Mouse (Mus musculus) CH12.LX (cell line): ENCODE data around the gene Atp1a4. TPM values are rescaled to one million over a fixed set of nuclear protein-coding genes. Genes with fewer than 3 reads are reported as not detected.
A peak's percentile ranks its signal among the peaks of the same experiment; 100 is the strongest.
"Not testable (repeated sequence)": the region's sequence is repeated elsewhere in the genome, so short reads cannot be mapped to it uniquely, and the experiment has no call there.

Experiments
- DNase-seq: peaks from one replicate; pipeline ENCODE4 v3.0.0-alpha.2; 2013; ENCODE audit errors: extremely low read depth
- H3K27ac ChIP-seq: 2 replicates; pipeline ENCODE4 v1.5.1; 2012; ENCODE audit warnings: low read depth, mild to moderate bottlenecking, control low read depth, moderate library complexity; ENCODE audit not compliant: insufficient read depth
- H3K27me3 ChIP-seq: replicated peaks from 2 replicates; pipeline ENCODE3; 2012; ENCODE audit warnings: inconsistent platforms
- H3K36me3 ChIP-seq, 2 experiments: replicated peaks in 1 of 2; 2 replicates each; pipeline versions ENCODE3 to v1.6.1; 2012; ENCODE audit warnings: inconsistent platforms in 1 of 2, low read length in 1 of 2, mild to moderate bottlenecking in 1 of 2, mixed read lengths in 1 of 2, moderate library complexity in 1 of 2; ENCODE audit not compliant: control insufficient read depth in 1 of 2, insufficient read depth in 1 of 2
- H3K4me1 ChIP-seq, 2 experiments: 2 replicates each; pipeline ENCODE4 v1.6.1; 2012; ENCODE audit warnings: inconsistent platforms in 1 of 2, moderate library complexity in 1 of 2; ENCODE audit not compliant: insufficient read depth in 2 of 2, control insufficient read depth in 1 of 2
- H3K4me2 ChIP-seq: 2 replicates; pipeline ENCODE4 v1.6.1; 2012; ENCODE audit warnings: low read depth, mild to moderate bottlenecking, control low read depth; ENCODE audit not compliant: poor library complexity, insufficient read depth, severe bottlenecking
- H3K4me3 ChIP-seq, 3 experiments: fragments of 150-350 bp in 1 of 3; sonication (generic) in 1 of 3; replicated peaks in 1 of 3; 2 replicates each; pipeline versions ENCODE3 to v1.5.1; 2011 to 2012; ENCODE audit warnings: low read depth in 2 of 3, low read length in 2 of 3, mild to moderate bottlenecking in 2 of 3, moderate library complexity in 2 of 3, control low read depth in 1 of 3, improper control_type of control experiment in 1 of 3, inconsistent platforms in 1 of 3, mixed read lengths in 1 of 3; ENCODE audit not compliant: poor library complexity in 1 of 3
- H3K79me2 ChIP-seq: replicated peaks from 2 replicates; pipeline ENCODE4 v1.6.1; 2012; ENCODE audit warnings: mild to moderate bottlenecking, moderate library complexity; ENCODE audit not compliant: control insufficient read depth, poor library complexity, insufficient read depth, severe bottlenecking; ENCODE audit errors: extremely low read depth
- H3K9ac ChIP-seq: 2 replicates; pipeline ENCODE4 v1.6.1; 2012; ENCODE audit warnings: low read depth, mild to moderate bottlenecking, control low read depth, moderate library complexity; ENCODE audit not compliant: insufficient read depth
- H3K9me3 ChIP-seq: replicated peaks from 2 replicates; pipeline ENCODE3; 2012; ENCODE audit warnings: low read length, inconsistent platforms, mixed read lengths
- BHLHE40 ChIP-seq: IDR thresholded peaks from 2 replicates; pipeline ENCODE4 v1.6.1; 2011; ENCODE audit warnings: mild to moderate bottlenecking, low read depth, low read length, improper control_type of control experiment
- CHD1 ChIP-seq: IDR thresholded peaks from 2 replicates; pipeline ENCODE4 v1.6.1; 2012; ENCODE audit warnings: low read depth, low read length, improper control_type of control experiment, inconsistent platforms
- CHD2 ChIP-seq: IDR thresholded peaks from 2 replicates; pipeline ENCODE4 v1.6.1; 2011; ENCODE audit warnings: low read length, improper control_type of control experiment
- CTCF ChIP-seq, 2 experiments: IDR thresholded peaks in 1 of 2; conservative IDR thresholded peaks in 1 of 2; 2 replicates each; pipeline ENCODE4 v1.5.1; 2011 to 2012; ENCODE audit warnings: low read depth in 2 of 2, low read length in 2 of 2, improper control_type of control experiment in 1 of 2, inconsistent platforms in 1 of 2, mild to moderate bottlenecking in 1 of 2, moderate library complexity in 1 of 2
- GABPA ChIP-seq: IDR thresholded peaks from 2 replicates; pipeline ENCODE4 v1.6.1; 2012; ENCODE audit warnings: low read depth, low read length, improper control_type of control experiment, inconsistent platforms; ENCODE audit not compliant: insufficient replicate concordance
- JUND ChIP-seq: conservative IDR thresholded peaks from 2 replicates; pipeline ENCODE4 v1.6.1; 2011; ENCODE audit warnings: low read depth, low read length, improper control_type of control experiment
- MAZ ChIP-seq: IDR thresholded peaks from 2 replicates; pipeline ENCODE4 v1.6.1; 2012; ENCODE audit warnings: low read depth, mild to moderate bottlenecking, inconsistent platforms, low read length, improper control_type of control experiment, moderate library complexity
- MYC ChIP-seq: IDR thresholded peaks from 2 replicates; pipeline ENCODE4 v1.6.1; 2011; ENCODE audit warnings: low read depth, mild to moderate bottlenecking, improper control_type of control experiment, low read length
- PAX5 ChIP-seq: IDR thresholded peaks from 2 replicates; pipeline ENCODE4 v1.6.1; 2012; ENCODE audit warnings: low read length, inconsistent platforms, mixed read lengths
- POLR2A ChIP-seq: IDR thresholded peaks from 2 replicates; pipeline ENCODE4 v1.6.1; 2011; ENCODE audit warnings: low read depth, mild to moderate bottlenecking, improper control_type of control experiment, low read length
- RAD21 ChIP-seq: IDR thresholded peaks from 2 replicates; pipeline ENCODE4 v1.6.1; 2011; ENCODE audit warnings: low read depth, mild to moderate bottlenecking, low read length, improper control_type of control experiment, moderate library complexity
- RCOR1 ChIP-seq: conservative IDR thresholded peaks from 2 replicates; pipeline ENCODE4 v1.6.1; 2012; ENCODE audit warnings: low read depth, mild to moderate bottlenecking, inconsistent platforms, low read length, improper control_type of control experiment
- SIN3A ChIP-seq: IDR thresholded peaks from 2 replicates; pipeline ENCODE4 v1.6.1; 2012; ENCODE audit warnings: low read length, improper control_type of control experiment, inconsistent platforms
- SMC3 ChIP-seq: IDR thresholded peaks from 2 replicates; pipeline ENCODE4 v1.6.1; 2011; ENCODE audit warnings: low read depth, low read length, improper control_type of control experiment
- TBP ChIP-seq: conservative IDR thresholded peaks from 2 replicates; pipeline ENCODE4 v1.6.1; 2011; ENCODE audit warnings: low read depth, low read length, improper control_type of control experiment
- dilution Hi-C: fragments of 300-500 bp; cut with MboI; formaldehyde crosslinking; loops from 2 replicates; pipeline ENCODE4 v1.14.3; 2020; ENCODE audit warnings: low sequenced_read_pairs; ENCODE audit not compliant: extremely low pct_unique_long_range_greater_than_20kb, extremely low pct_ligation_motif_present
- in situ Hi-C: fragments of 300-500 bp; cut with MboI; formaldehyde crosslinking; loops from 3 replicates; pipeline ENCODE4 v1.14.3; 2019; ENCODE audit warnings: low sequenced_read_pairs, low pct_ligation_motif_present, low pct_unique_long_range_greater_than_20kb, mixed read lengths
- polyA plus RNA-seq: library from polyadenylated mRNA; unstranded; fragments of >175 nt; gene quantifications from 2 replicates; pipeline ENCODE4 v1.2.1, GENCODE M21; 2012; ENCODE audit warnings: low read depth; ENCODE audit not compliant: insufficient read length
- total RNA-seq, 2 experiments: library from RNA; depleted of rRNA; stranded (reverse); fragments of 300-350 nt in 1 of 2; fragments of >200 nt in 1 of 2; gene quantifications; 2 replicates each; pipeline ENCODE4 v1.2.3; 2012 to 2014

Gene Atp1a4
- total and polyA plus RNA-seq, 3 experiments: not detected

- no peak for TF ChIP-seq POLR2A
- TF ChIP-seq TBP: no peak
- TF ChIP-seq SIN3A: no peak
- peak; percentile 81 for TF ChIP-seq SMC3
- TF ChIP-seq MYC: no peak
- TF ChIP-seq JUND: no peak
- TF ChIP-seq GABPA: no peak
- TF ChIP-seq RAD21: peak; percentile 73
- peak; percentile 85 for TF ChIP-seq MAZ
- no peak for TF ChIP-seq RCOR1
- no peak for TF ChIP-seq BHLHE40
- no peak for TF ChIP-seq CHD1
- peak; percentile 37 to 82; a peak in 3 of 4 replicates for TF ChIP-seq CTCF (conservative IDR thresholded peaks at IDR 0.05 in 1 of 2, IDR thresholded peaks at IDR 0.05 in 1 of 2; ENCODE audit: low read depth in 2 of 2, low read length in 2 of 2)
- no peak for TF ChIP-seq PAX5
- TF ChIP-seq CHD2: no peak
- Histone ChIP-seq H3K27me3 (no peaks in the 10 kb centered on the region), H3K9ac (no peak overlapping the region), H3K36me3 (no peaks in the 10 kb centered on the region), H3K79me2 (no peaks in the 10 kb centered on the region), H3K27ac (no peak overlapping the region), H3K4me3 (no peak overlapping the region), H3K4me1 (peaks cover 0 to 15% of the 10 kb centered on the region in 2 experiments; a peak in 2 of 4 replicates), H3K4me2 (no peak overlapping the region), H3K9me3 (no peaks in the 10 kb centered on the region)
- in situ Hi-C loops: no loop called here
- DNase-seq: peak; percentile 54
- dilution Hi-C loops: no loop called here
Measured at GRCm38 (mm10) chr1:172247679-172248078, 10.5 kb downstream of the Atp1a4 start.

GRCm38 (mm10) chr1:172247216-172247615, 11.0 kb downstream of the Atp1a4 start:
- Histone ChIP-seq H3K27ac (no peak overlapping the region), H3K27me3 (no peaks in the 10 kb centered on the region), H3K9me3 (no peaks in the 10 kb centered on the region), H3K36me3 (no peaks in the 10 kb centered on the region), H3K9ac (no peak overlapping the region), H3K79me2 (no peaks in the 10 kb centered on the region), H3K4me3 (no peak overlapping the region), H3K4me2 (no peak overlapping the region), H3K4me1 (peaks cover 0 to 19% of the 10 kb centered on the region in 2 experiments; a peak in 2 of 4 replicates)
- dilution Hi-C loops: no loop called here
- no peak for DNase-seq
- in situ Hi-C loops: no loop called here
- TF ChIP-seq MAZ: no peak

GRCm38 (mm10) chr1:172244645-172245044, 13.6 kb downstream of the Atp1a4 start:
- H3K4me3 ChIP-seq, H3K4me2 ChIP-seq, H3K9me3 ChIP-seq, H3K27ac ChIP-seq, H3K27me3 ChIP-seq, DNase-seq, H3K79me2 ChIP-seq, H3K36me3 ChIP-seq, in situ Hi-C loops, H3K9ac ChIP-seq, dilution Hi-C loops: not testable (repeated sequence)
- H3K4me1 ChIP-seq: peaks cover 0 to 26% of the 10 kb centered on the region in 2 experiments; a peak in 2 of 4 replicates
